Mouse (Mus musculus) limb, embryonic 11.5 days (tissue): ENCODE measurements at regions not wholly inside any gene's neighbourhood (a gene's known extent, or its start where the extent isn't known, plus 50 kb on each side); places are given as distances from the start of the nearest gene placed in this dataset.
"Not testable (repeated sequence)": the region's sequence is repeated elsewhere in the genome, so short reads cannot be mapped to it uniquely, and the experiment has no call there.

ENCODE experiments used
- ATAC-seq: fragments of 200-750 bp; cut with Nextera tagmentation; 2 replicates; pipeline ENCODE4 v1.8.0; 2017; ENCODE audit warnings: low read depth; ENCODE audit not compliant: insufficient number of reproducible peaks, low FRiP score, low TSS enrichment
- DNase-seq: peaks from one replicate; pipeline ENCODE4 v3.0.0-alpha.2; 2015; ENCODE audit warnings: low spot score
- H3K27ac ChIP-seq: fragments of 300-500 bp; sonication (generic); replicated peaks from 2 replicates; pipeline ENCODE4 v1.5.1; 2014; ENCODE audit warnings: low read depth, mild to moderate bottlenecking, low read length
- H3K27me3 ChIP-seq: fragments of 300-500 bp; sonication (generic); 2 replicates; pipeline ENCODE4 v1.6.1; 2014; ENCODE audit warnings: mild to moderate bottlenecking, low read length, mixed read lengths; ENCODE audit not compliant: control insufficient read depth, insufficient read depth
- H3K36me3 ChIP-seq: fragments of 300-500 bp; sonication (generic); 2 replicates; pipeline ENCODE4 v1.6.1; 2014; ENCODE audit warnings: mild to moderate bottlenecking, low read length, moderate library complexity, mixed read lengths; ENCODE audit not compliant: control insufficient read depth, insufficient read depth
- H3K4me1 ChIP-seq: fragments of 300-500 bp; sonication (generic); 2 replicates; pipeline ENCODE4 v1.6.1; 2014; ENCODE audit warnings: low read length, mixed read lengths; ENCODE audit not compliant: control insufficient read depth, insufficient read depth
- H3K4me2 ChIP-seq: fragments of 300-500 bp; sonication (generic); 2 replicates; pipeline ENCODE4 v1.6.1; 2014; ENCODE audit warnings: low read depth, mild to moderate bottlenecking, moderate library complexity; ENCODE audit not compliant: severe bottlenecking
- H3K4me3 ChIP-seq: fragments of 300-500 bp; sonication (generic); 2 replicates; pipeline ENCODE4 v1.5.1; 2014; ENCODE audit warnings: low read depth, low read length
- H3K9ac ChIP-seq: fragments of 300-500 bp; sonication (generic); 2 replicates; pipeline ENCODE4 v1.6.1; 2014; ENCODE audit warnings: mild to moderate bottlenecking, low read length
- H3K9me3 ChIP-seq: fragments of 300-500 bp; sonication (generic); 2 replicates; pipeline ENCODE4 v1.6.1; 2016; ENCODE audit warnings: low read length; ENCODE audit not compliant: control insufficient read depth
- WGBS: fragments of 180-500 bp; shearing (Covaris S2); extraction: QIAGEN DNeasy Blood & Tissue Kit; methylation state at CpG from one replicate; pipeline ENCODE4 v1.1.7; 2014; 5-methylcytosine and 5-hydroxymethylcytosine counted together

GRCm38 (mm10) chr3:59563486-59564006 lies 166.0 kb upstream of the Gm5538 start:
- H3K4me1 ChIP-seq, H3K9ac ChIP-seq, ATAC-seq, H3K4me2 ChIP-seq, H3K27me3 ChIP-seq, H3K4me3 ChIP-seq, H3K9me3 ChIP-seq, H3K27ac ChIP-seq, DNase-seq, H3K36me3 ChIP-seq: not testable (repeated sequence)
- WGBS = 56% methylated on average over 3 of the region's 3 CpGs

GRCm38 (mm10) chr3:59542621-59543020 lies 187.0 kb upstream of the Gm5538 start:
- no peak overlapping the region for H3K9ac ChIP-seq
- ATAC-seq = no peak
- no peak overlapping the region for H3K27ac ChIP-seq
- WGBS = 83% methylated on average over 2 of the region's 2 CpGs
- no peaks in the 10 kb centered on the region for H3K27me3 ChIP-seq
- H3K9me3 ChIP-seq = no peaks in the 10 kb centered on the region
- no peak overlapping the region for H3K4me2 ChIP-seq
- no peak overlapping the region for H3K4me3 ChIP-seq
- no peaks in the 10 kb centered on the region for H3K36me3 ChIP-seq
- DNase-seq = no peak
- H3K4me1 ChIP-seq = no peaks in the 10 kb centered on the region

- not testable (repeated sequence) for H3K4me1 ChIP-seq
Observed at GRCm38 (mm10) chr3:59540547-59540946, 189.0 kb upstream of the Gm5538 start.

GRCm38 (mm10) chr3:59539893-59540292 lies 189.7 kb upstream of the Gm5538 start:
- not testable (repeated sequence) for H3K9ac ChIP-seq, ATAC-seq, H3K4me3 ChIP-seq, H3K27ac ChIP-seq, H3K4me2 ChIP-seq, H3K4me1 ChIP-seq, H3K9me3 ChIP-seq, H3K27me3 ChIP-seq, H3K36me3 ChIP-seq, DNase-seq
- 91% methylated on average over 3 of the region's 3 CpGs for WGBS

More at GRCm38 (mm10) chr3:59540547-59540946, 189.0 kb upstream of the Gm5538 start:
- not testable (repeated sequence) for H3K27ac ChIP-seq, H3K9ac ChIP-seq, H3K9me3 ChIP-seq, H3K4me2 ChIP-seq, DNase-seq, ATAC-seq, H3K36me3 ChIP-seq, H3K27me3 ChIP-seq, H3K4me3 ChIP-seq

GRCm38 (mm10) chr3:59531311-59531834 lies 187.2 kb upstream of the Igsf10 start:
- no peaks in the 10 kb centered on the region for H3K4me1 ChIP-seq
- H3K27me3 ChIP-seq = no peaks in the 10 kb centered on the region
- no peak overlapping the region for H3K27ac ChIP-seq
- H3K9me3 ChIP-seq = no peaks in the 10 kb centered on the region
- DNase-seq (no peak), ATAC-seq (no peak)
- H3K36me3 ChIP-seq = no peaks in the 10 kb centered on the region
- no peak overlapping the region for H3K4me2 ChIP-seq
- 76% methylated on average over 2 of the region's 2 CpGs for WGBS
- H3K9ac ChIP-seq = no peak overlapping the region
- no peak overlapping the region for H3K4me3 ChIP-seq

GRCm38 (mm10) chr3:59530592-59531310 lies 186.6 kb upstream of the Igsf10 start:
- no peak overlapping the region for H3K4me2 ChIP-seq
- no peak overlapping the region for H3K9ac ChIP-seq
- no peak for ATAC-seq
- DNase-seq = no peak
- H3K9me3 ChIP-seq = no peaks in the 10 kb centered on the region
- WGBS = 66% methylated on average over 9 of the region's 9 CpGs
- H3K27ac ChIP-seq = no peak overlapping the region
- no peak overlapping the region for H3K4me3 ChIP-seq
- H3K4me1 ChIP-seq = no peaks in the 10 kb centered on the region
- no peaks in the 10 kb centered on the region for H3K36me3 ChIP-seq
- H3K27me3 ChIP-seq = no peaks in the 10 kb centered on the region

- Histone ChIP-seq H3K9ac (no peak overlapping the region), H3K36me3 (no peaks in the 10 kb centered on the region), H3K9me3 (no peaks in the 10 kb centered on the region), H3K27ac (no peak overlapping the region), H3K27me3 (no peaks in the 10 kb centered on the region), H3K4me2 (no peak overlapping the region), H3K4me1 (no peaks in the 10 kb centered on the region), H3K4me3 (no peak overlapping the region)
- DNase-seq (no peak), ATAC-seq (no peak)
- 88% methylated on average over 1 of the region's 1 CpGs for WGBS
Observed at GRCm38 (mm10) chr3:59520766-59521165, 176.6 kb upstream of the Igsf10 start.

- H3K4me1 ChIP-seq = no peaks in the 10 kb centered on the region
- no peak for ATAC-seq
- no peak for DNase-seq
- no peak overlapping the region for H3K4me2 ChIP-seq
- no peak overlapping the region for H3K9ac ChIP-seq
- no peak overlapping the region for H3K27ac ChIP-seq
- no peaks in the 10 kb centered on the region for H3K27me3 ChIP-seq
- H3K4me3 ChIP-seq = no peak overlapping the region
- no peaks in the 10 kb centered on the region for H3K36me3 ChIP-seq
- WGBS = 24% methylated on average over 5 of the region's 5 CpGs
- no peaks in the 10 kb centered on the region for H3K9me3 ChIP-seq
Observed at GRCm38 (mm10) chr3:59478095-59478494, 133.9 kb upstream of the Igsf10 start.
